Mouse (Mus musculus) B cell, adult 62 days (primary cell): ENCODE results near the gene Gm20662. TPM values are rescaled to one million over a fixed set of nuclear protein-coding genes. Genes with fewer than 3 reads are reported as not detected.

Experiments used
- total RNA-seq: library from RNA; stranded (reverse); gene quantifications from 4 replicates; pipeline ENCODE4 v1.2.4, GENCODE M21; 2023

Gm20662 gene
- 2.5 to 3.0 TPM in 2 of 4 replicates, not detected in the others for total RNA-seq

DNA sequence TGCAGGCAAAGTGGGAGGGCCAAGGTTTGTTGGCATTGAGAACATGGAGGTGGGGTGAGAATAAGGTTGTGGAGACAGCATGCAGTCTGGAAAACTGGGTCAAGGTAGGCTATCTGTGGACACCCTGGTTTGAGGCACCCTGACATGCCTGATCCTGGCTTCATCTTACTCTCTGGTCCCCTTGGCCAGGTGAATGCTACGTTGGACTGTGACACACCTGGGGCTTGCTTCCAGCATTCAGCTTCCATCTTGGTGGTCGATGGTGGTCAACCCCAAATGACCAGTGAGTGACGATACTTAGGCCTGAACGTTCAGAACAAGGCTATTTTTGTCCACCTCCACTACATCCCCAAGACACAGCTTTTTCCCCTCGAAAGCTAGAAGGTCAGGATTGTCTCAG, at the start of gene Gm20662:
Gm20662 (plus strand) TSS at position 301 of the 400 bp plus-strand sequence.

DNA sequence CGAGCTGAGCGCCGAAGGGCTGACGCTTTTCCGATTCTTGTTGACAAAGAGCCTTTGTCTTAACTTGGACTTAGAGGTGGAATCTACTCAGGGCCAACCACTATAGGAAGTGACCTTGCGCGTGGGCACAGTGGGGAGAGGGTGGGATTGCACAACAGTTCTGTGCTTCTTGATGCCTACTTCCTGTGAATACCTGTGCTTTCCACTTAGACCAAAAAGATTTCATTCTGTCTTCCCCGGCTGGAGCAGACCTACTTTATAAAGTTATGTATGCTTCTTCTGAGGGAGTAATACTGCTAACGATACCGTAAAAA, 46.3 kb upstream of the Gm20662 start, which contains the start of gene Traip:
Traip (plus strand) TSS at position 215 of the 314 bp plus-strand sequence.

DNA sequence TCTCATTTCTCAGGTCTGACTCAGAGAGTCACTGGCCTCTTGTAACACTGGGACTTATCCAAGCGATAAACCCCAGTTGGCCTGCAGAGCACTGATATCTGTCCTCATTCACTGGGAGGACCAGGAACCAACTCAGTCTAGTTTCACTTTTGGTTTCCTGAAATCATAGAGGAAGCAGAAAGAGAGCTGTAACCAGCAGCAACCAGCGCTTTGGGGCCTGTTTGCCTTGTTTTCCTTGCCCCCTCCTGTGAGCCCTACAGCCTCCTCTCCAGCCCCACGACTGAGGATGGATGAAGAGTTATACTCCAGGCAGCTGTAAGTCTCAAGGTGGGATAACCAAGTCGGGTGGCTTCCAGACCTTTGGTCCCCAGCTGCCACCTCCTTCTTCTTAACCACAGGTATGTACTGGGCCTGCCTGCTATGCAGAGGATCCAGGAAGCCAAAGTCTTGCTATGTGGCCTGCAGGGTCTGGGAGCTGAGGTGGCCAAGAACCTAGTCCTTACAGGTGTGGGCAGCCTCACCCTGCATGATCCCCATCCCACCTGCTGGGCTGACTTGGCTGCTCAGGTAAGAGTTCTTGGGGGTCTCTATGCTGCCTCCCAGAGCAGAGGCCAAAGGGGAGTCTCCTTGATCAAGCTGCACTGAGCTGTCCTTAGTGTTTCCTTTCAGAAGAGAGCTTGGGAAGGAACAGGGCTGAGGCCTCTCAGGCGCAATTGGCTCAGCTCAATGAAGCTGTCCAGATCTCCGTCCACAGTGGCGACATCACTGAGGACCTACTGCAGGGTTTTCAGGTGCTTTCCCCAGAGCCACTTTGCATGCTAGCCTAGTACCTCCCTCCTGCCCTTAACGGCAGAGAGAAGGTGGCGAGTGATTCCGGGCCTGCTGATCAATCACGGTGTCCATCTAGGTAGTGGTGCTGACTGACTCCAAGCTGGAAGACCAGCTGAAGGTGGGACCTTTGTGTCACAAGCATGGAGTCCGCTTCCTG, 20.5 kb upstream of the Gm20662 start, which contains the start of gene Uba7:
Uba7 (plus strand) TSS at position 107 of the 988 bp plus-strand sequence.

DNA sequence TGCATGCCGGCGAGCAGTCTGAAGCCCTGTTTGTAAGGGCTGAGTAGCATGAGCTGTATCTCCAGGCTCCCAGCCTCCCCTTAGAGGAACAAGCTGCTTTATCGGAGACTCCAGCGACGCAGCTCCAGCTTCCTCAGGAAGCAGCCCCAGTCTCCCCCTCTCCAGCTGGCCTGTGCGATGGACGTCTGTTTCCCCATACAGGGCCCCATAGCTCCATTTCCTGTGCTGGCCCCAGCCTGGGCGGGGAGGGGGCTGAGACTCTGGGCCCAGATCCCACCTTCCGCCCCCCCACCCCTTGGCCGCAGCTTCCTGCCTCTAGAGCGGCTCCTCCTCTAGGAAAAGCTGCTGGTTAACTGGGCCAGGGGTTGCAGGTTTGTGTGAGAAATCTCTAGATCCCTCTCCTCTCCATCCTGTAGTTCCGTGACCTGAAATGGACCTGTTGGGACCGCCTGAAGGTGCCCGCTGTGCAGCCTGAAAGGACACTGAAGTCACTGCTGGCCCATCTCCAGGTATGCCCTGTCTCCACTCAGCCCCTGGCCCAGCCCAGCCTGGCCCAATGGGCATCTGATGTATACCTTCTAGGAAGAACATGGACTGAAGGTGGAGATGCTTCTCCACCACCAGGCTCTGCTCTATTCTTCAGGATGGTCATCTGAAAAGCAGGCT, 13.3 kb upstream of the Gm20662 start, which contains the start of gene Gm20661:
Gm20661 (plus strand) TSS at position 378 of the 666 bp plus-strand sequence.

DNA sequence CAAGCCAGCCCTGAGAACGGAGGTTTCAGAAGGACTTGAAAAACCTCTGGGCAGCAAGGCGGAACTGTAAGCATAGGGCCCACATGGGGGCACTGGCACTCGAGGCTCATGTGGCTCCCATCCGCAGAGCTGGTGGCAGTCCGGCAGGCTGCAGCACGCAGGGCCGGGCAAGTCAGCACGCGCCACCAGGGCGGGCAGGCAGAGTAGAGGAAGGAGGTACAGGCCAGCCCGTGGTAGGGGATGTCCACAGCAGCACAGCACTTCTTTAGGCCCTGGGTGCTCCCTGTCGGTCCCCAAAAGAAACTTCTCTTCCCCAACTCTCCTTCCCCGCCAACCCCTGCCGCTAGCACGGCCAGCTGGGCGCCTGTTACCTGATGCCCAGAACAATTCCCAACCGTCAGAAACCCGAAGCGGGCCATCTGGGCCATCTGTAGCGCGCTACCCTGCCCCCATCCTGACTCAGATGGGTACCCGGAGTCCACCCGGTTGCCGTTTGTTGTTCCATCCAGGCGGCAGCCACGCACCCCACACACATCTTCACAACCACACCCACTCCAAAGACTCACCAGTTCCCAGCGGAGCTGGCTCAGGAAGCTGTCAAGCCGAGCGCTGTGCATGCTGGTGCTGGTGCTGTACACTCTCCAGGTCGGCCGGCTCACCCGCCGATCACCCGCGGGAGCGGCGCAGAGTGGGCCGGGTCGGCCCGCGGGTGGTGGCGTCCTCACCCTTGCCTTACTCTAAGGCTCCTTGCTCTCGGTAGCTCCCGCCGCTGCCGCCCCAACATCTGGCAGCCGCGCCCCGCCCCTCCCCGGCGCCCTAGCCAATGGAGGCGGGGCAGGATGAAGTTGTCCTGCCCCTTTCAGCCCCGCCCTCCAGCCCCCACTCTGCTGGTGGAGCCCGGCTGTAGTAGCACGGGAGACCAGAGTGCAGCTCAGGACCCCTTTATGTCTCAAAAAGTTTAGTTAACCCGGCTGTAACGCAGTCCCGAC, 10.7 kb upstream of the Gm20662 start, which contains the start of gene Inka1:
Inka1 (minus strand) TSS at position 749 of the 989 bp plus-strand sequence.

DNA sequence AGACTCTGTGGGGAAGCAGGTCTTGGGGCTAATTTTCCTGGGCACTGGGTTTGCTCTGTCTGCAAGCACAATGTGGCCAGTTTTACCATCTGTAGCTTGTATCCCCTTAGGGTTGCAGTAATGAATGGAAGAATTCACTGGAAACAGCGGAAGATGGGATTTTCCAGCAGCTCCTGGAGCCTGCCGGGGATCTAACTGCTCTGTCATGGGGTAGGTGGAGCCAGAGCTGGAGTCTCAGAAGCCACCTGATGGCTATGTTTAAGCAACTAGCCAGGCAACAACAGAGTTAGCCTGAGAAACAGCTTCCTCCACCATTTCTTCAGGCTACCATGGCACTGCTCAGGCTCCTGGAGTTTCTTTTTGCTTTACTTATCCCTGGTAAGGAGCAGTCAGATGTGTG, 4.0 kb upstream of the Gm20662 start, which contains the start of gene Cdhr4:
Cdhr4 (plus strand) TSS at position 301 of the 400 bp plus-strand sequence.

DNA sequence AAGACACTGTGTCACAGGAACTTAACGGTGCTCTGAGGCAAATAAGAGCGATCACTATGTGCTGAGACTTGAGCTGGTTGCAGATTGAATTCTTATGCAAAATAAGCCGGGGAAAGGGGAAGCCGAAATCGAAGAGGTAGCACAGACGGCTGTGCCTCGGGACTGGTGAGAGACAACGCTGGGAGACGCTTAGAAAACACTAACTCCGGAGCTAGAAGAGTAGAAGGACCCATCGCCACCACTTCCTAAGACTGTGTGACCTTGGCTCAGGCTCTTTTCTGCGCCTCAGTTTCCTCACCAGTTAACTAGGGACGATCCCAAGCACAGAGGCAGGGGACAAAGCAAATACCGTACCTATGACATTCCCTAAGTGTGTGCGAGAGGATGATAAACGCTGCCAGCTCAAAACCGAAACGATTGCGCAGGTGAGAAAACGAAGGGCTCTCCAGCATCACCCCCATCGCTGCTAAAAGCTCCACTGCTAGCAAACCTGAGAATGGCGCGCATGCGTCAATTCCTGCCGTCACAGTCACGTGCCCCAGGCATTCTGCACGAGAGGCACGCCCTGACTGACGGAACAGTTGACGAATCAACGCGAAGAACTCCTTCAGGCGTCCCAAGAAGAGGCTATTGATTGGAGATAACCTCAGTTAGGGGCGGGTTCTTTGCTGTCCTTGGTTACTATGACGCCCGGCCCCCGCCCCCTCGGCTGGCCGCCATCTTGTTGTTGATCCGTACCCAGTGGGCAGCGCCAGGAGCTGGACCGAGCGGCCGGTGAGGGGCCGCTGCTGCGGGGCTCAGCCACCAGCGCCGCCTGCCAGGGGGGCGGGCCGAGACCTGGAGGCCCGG, 6.0 kb downstream of the Gm20662 start, which contains the start of gene Ip6k1:
Ip6k1 (plus strand) TSS at position 580 of the 849 bp plus-strand sequence.

DNA sequence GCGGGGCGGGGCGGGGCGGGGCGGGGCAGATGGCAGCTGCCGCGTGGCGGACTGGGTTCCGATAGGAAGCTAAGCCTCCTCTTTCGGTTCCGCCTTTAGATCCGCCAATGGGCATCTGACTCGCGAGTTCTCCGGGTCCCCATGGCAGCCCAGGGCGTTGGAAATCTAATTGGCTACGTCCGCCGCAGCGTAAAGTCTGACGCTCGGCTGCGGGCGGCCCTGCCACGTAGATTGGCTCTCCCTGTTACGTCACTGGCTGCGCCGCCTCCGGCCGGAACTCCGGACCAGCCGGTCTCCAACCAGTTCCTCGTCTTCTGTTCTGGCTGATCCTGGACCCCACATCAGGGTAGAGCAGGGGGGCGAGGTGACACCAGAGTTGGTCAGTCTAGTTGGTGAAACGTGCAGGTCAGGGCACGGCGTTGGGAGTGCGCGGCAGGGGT, 52.9 kb downstream of the Gm20662 start, which contains the start of gene Gmppb:
Gmppb (plus strand) TSS at position 227 of the 440 bp plus-strand sequence.

DNA sequence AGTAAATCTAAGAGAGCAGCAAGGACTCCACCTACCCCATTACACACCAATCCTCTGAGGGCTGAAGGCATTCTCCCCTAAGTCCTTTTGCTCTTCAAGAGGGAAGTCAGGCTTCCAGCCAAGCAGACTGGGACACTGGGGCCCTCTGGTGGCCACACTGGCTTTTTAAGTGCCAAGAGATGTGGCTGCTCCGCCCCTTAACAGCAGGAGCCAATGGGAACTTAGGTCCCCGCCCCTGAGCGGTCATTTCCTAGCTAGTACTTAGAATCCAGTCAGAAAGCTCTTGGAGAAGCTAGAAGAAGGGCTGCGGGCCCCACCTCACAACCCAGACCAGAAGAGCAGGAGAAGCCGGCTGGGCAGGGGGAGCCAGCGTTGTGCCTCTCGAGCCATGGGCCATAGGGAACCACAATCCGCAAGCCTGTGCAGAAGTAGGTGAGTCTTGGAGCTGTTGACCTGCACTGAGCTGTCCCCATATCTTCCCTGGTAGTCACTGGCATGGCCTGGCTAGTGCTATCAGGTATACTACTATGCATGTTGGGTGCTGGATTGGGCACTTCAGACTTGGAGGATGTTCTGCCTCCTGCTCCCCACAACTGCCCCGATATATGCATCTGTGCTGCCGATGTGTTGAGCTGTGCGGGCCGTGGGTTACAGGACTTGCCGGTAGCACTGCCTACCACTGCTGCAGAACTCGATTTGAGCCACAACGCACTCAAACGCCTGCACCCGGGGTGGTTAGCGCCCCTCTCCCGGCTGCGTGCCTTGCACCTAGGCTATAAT, 56.9 kb downstream of the Gm20662 start, which contains the start of gene Amigo3:
Amigo3 (plus strand) TSS at position 275 of the 780 bp plus-strand sequence.

DNA sequence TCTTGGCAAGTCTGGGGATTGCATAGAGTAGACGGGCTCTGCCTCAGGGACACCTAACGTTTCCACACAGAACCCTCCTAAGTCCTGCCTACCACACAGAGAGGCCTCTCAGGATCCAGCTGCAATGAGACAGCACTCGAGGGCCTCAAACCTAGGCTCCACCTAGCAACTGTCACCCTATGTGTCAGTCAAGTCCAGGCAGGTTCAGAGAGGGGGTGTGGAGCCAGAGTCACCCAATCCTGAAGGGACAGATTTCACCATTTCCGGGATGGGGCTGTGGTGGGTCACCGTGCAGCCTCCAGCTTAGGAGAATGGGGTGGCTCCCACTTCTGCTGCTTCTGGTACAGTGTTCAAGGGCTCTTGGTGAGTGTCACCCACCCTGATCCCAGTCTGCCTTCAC, 84.0 kb downstream of the Gm20662 start, which contains the start of gene Mst1:
Mst1 (plus strand) TSS at position 269 of the 400 bp plus-strand sequence.

DNA sequence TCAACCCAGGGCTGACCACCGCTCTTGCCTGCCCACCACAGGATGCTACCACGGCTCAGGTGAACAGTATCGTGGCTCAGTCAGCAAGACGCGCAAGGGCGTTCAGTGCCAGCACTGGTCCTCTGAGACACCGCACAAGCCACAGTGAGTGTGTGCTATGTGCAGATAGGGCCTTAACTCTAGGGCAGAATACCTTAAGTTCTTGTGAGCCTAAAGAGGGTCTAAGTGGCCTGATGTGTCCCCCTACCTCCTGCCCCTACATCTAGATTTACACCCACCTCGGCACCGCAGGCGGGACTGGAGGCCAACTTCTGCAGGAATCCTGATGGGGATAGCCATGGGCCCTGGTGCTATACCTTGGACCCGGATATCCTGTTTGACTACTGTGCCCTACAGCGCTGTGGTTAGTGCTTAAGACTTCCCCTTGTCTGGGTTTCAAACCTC, 86.9 kb downstream of the Gm20662 start, which contains the start of gene Rnf123:
Rnf123 (minus strand) TSS at position 359 of the 444 bp plus-strand sequence.

DNA sequence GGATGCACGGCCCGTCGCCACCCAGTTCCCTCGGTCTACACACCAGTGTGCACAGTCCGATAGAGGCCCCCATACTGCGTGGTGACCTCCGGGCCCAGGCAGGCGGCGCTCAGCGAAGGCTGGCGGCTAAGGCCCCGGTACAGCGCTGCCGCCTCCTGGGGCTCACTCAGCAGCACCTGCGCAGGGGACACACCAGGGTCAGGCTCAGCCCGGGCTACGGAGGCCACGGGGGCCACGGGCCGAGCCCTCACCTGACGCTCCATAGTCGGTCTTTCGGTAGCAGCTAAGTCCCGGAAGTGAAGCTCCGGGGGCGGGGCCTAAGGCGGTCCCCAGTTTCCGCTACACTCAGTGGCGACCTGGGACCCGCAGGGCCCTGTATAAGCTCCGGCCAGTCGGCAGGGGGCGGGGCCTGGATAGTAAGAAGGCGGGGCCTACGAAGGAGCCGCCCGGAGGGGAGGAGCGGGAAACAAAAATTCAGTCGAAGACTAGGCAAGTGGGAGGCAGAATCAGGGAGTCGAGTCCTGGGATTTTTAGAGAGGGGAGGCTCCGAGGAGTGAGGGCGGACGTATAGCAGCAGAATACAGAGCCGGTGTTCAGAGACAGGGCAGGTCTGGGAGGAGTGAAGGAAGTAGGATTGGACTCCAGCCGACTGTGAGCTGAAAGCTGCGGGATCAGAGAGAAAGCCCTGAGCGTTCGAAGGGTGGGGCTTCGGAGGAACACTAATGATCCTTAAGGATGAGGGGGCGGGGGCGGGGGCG, 98.2 kb downstream of the Gm20662 start, which contains the start of gene Apeh:
Apeh (minus strand) TSS at position 423 of the 758 bp plus-strand sequence.

Other genes with a start within 250 kb of the Gm20662 start
- 283 to 337 TPM (median 297 TPM) in 4 replicates for gene Rbm5, start 225.4 kb upstream of the Gm20662 start, total RNA-seq
- gene Rbm6, start 123.1 kb upstream of the Gm20662 start, total RNA-seq: 117 to 141 TPM (median 124 TPM) in 4 replicates
- gene Mon1a, start 108.2 kb upstream of the Gm20662 start, total RNA-seq: 14.1 to 18.6 TPM (median 16.1 TPM) in 4 replicates
- gene Mst1r, start 89.5 kb upstream of the Gm20662 start, total RNA-seq: 0.37 to 0.69 TPM (median 0.47 TPM) in 3 of 4 replicates, not detected in the other
- not detected in 4 replicates for gene Actl11, start 67.9 kb upstream of the Gm20662 start, total RNA-seq
- not detected in 4 replicates for gene Camkv, start 60.7 kb upstream of the Gm20662 start, total RNA-seq
- gene Traip, start 46.2 kb upstream of the Gm20662 start, total RNA-seq: 5.4 to 9.1 TPM (median 6.5 TPM) in 4 replicates
- gene Uba7, start 20.8 kb upstream of the Gm20662 start, total RNA-seq: 175 to 194 TPM (median 192 TPM) in 4 replicates
- 0.86 TPM in 1 of 4 replicates, not detected in the others for gene Gm20661, start 13.3 kb upstream of the Gm20662 start, total RNA-seq
- gene Inka1, start 10.5 kb upstream of the Gm20662 start, total RNA-seq: 1.9 to 3.2 TPM (median 2.6 TPM) in 4 replicates
- gene Cdhr4, start 3.9 kb upstream of the Gm20662 start, total RNA-seq: 2.6 TPM in 1 of 4 replicates, not detected in the others
- gene Ip6k1, start 6.2 kb downstream of the Gm20662 start, total RNA-seq: 116 to 133 TPM (median 125 TPM) in 4 replicates
- gene Gmppb, start 52.9 kb downstream of the Gm20662 start, total RNA-seq: 42.9 to 57.3 TPM (median 47.6 TPM) in 4 replicates
- 14.6 to 19.0 TPM (median 16.8 TPM) in 4 replicates for gene Amigo3, start 56.8 kb downstream of the Gm20662 start, total RNA-seq
- gene Mst1, start 84.1 kb downstream of the Gm20662 start, total RNA-seq: 0.26 to 1.1 TPM in 2 of 4 replicates, not detected in the others
- gene Rnf123, start 87.0 kb downstream of the Gm20662 start, total RNA-seq: 201 to 247 TPM (median 221 TPM) in 4 replicates
- gene Apeh, start 98.3 kb downstream of the Gm20662 start, total RNA-seq: 129 to 143 TPM (median 135 TPM) in 4 replicates
- gene Bsn, start 194.0 kb downstream of the Gm20662 start, total RNA-seq: 0.12 to 0.43 TPM (median 0.21 TPM) in 4 replicates